Mouse (Mus musculus): ENCODE measurements around the gene Cacnb2. TPM values are rescaled to one million over a fixed set of nuclear protein-coding genes. Genes with fewer than 3 reads are reported as not detected.

The Cacnb2 gene
- total RNA-seq, 1 experiment = 0.54 TPM

- no peaks in the 10 kb centered on the region for H3K36me3 ChIP-seq (ENCODE audit: control insufficient read depth, insufficient read depth, low read length, poor library complexity, severe bottlenecking)
- no peaks in the 10 kb centered on the region for H3K9me3 ChIP-seq (ENCODE audit: control insufficient read depth, insufficient read depth, low read depth, low read length)
- no peak for DNase-seq (ENCODE audit: low read depth, low spot score)
- no peak overlapping the region for H3K27ac ChIP-seq (ENCODE audit: insufficient read depth, low read depth, low read length, poor library complexity, severe bottlenecking)
- in situ Hi-C loops (cut with MboI; ENCODE audit: low sequenced_read_pairs in 2 of 2, unreplicated experiment in 2 of 2) = no loop called here
- no peak overlapping the region for H3K4me3 ChIP-seq (ENCODE audit: insufficient read depth in 1 of 2, low read depth in 1 of 2, low read length in 2 of 2, poor library complexity in 1 of 2, severe bottlenecking in 1 of 2)
- no peaks in the 10 kb centered on the region for H3K4me1 ChIP-seq (ENCODE audit: control insufficient read depth in 2 of 2, insufficient read depth in 2 of 2, low read length in 2 of 2, poor library complexity in 1 of 2)
- no peak overlapping the region for H3K9ac ChIP-seq (ENCODE audit: insufficient read depth, low read depth, low read length, poor library complexity, severe bottlenecking)
- TF ChIP-seq CHD2 (IDR thresholded peaks at IDR 0.05; ENCODE audit: low read depth, low read length) = no peak
- TF ChIP-seq HCFC1 (IDR thresholded peaks at IDR 0.05; ENCODE audit: borderline replicate concordance, insufficient read depth, low read length) = no peak
- TF ChIP-seq ZC3H11A (IDR thresholded peaks at IDR 0.05; ENCODE audit: borderline replicate concordance, low read depth, low read length) = no peak
- no peak for TF ChIP-seq MAFK (IDR thresholded peaks at IDR 0.05; ENCODE audit: insufficient read depth, low read depth, low read length)
Measured at GRCm38 (mm10) chr2:14888406-14889195, 285.7 kb downstream of the Cacnb2 start.

- Histone ChIP-seq H3K27ac (ENCODE audit: insufficient read depth, low read depth, low read length, poor library complexity, severe bottlenecking) (no peak overlapping the region), H3K36me3 (ENCODE audit: control insufficient read depth, insufficient read depth, low read length, poor library complexity, severe bottlenecking) (no peaks in the 10 kb centered on the region), H3K4me3 (ENCODE audit: insufficient read depth in 1 of 2, low read depth in 1 of 2, low read length in 2 of 2, poor library complexity in 1 of 2, severe bottlenecking in 1 of 2) (no peak overlapping the region), H3K9ac (ENCODE audit: insufficient read depth, low read depth, low read length, poor library complexity, severe bottlenecking) (no peak overlapping the region), H3K4me1 (ENCODE audit: control insufficient read depth in 2 of 2, insufficient read depth in 2 of 2, low read length in 2 of 2, poor library complexity in 1 of 2) (no peaks in the 10 kb centered on the region), H3K9me3 (ENCODE audit: control insufficient read depth, insufficient read depth, low read depth, low read length) (no peaks in the 10 kb centered on the region)
- TF ChIP-seq ZNF384 (IDR thresholded peaks at IDR 0.05; ENCODE audit: low read depth, low read length) (no peak), ZC3H11A (IDR thresholded peaks at IDR 0.05; ENCODE audit: borderline replicate concordance, low read depth, low read length) (no peak), CHD2 (IDR thresholded peaks at IDR 0.05; ENCODE audit: low read depth, low read length) (no peak), MAFK (IDR thresholded peaks at IDR 0.05; ENCODE audit: insufficient read depth, low read depth, low read length) (no peak), HCFC1 (IDR thresholded peaks at IDR 0.05; ENCODE audit: borderline replicate concordance, insufficient read depth, low read length) (no peak)
- no peak for DNase-seq (ENCODE audit: low read depth, low spot score)
- in situ Hi-C loops (cut with MboI; ENCODE audit: low sequenced_read_pairs in 2 of 2, unreplicated experiment in 2 of 2) = no loop called here
Measured at GRCm38 (mm10) chr2:14903837-14904236, 300.9 kb downstream of the Cacnb2 start.

- in situ Hi-C loops (cut with MboI; ENCODE audit: low sequenced_read_pairs in 2 of 2, unreplicated experiment in 2 of 2) = no loop called here
- Histone ChIP-seq H3K9ac (ENCODE audit: insufficient read depth, low read depth, low read length, poor library complexity, severe bottlenecking) (no peak overlapping the region), H3K27ac (ENCODE audit: insufficient read depth, low read depth, low read length, poor library complexity, severe bottlenecking) (no peak overlapping the region), H3K36me3 (ENCODE audit: control insufficient read depth, insufficient read depth, low read length, poor library complexity, severe bottlenecking) (no peaks in the 10 kb centered on the region), H3K4me1 (ENCODE audit: control insufficient read depth in 2 of 2, insufficient read depth in 2 of 2, low read length in 2 of 2, poor library complexity in 1 of 2) (no peaks in the 10 kb centered on the region), H3K9me3 (ENCODE audit: control insufficient read depth, insufficient read depth, low read depth, low read length) (no peaks in the 10 kb centered on the region), H3K4me3 (ENCODE audit: insufficient read depth in 1 of 2, low read depth in 1 of 2, low read length in 2 of 2, poor library complexity in 1 of 2, severe bottlenecking in 1 of 2) (no peak overlapping the region)
- no peak for TF ChIP-seq ZNF384 (IDR thresholded peaks at IDR 0.05; ENCODE audit: low read depth, low read length)
- TF ChIP-seq ZC3H11A (IDR thresholded peaks at IDR 0.05; ENCODE audit: borderline replicate concordance, low read depth, low read length) = no peak
- TF ChIP-seq MAFK (IDR thresholded peaks at IDR 0.05; ENCODE audit: insufficient read depth, low read depth, low read length) = no peak
- TF ChIP-seq CHD2 (IDR thresholded peaks at IDR 0.05; ENCODE audit: low read depth, low read length) = no peak
- TF ChIP-seq HCFC1 (IDR thresholded peaks at IDR 0.05; ENCODE audit: borderline replicate concordance, insufficient read depth, low read length) = no peak
- no peak for DNase-seq (ENCODE audit: low read depth, low spot score)
Measured at GRCm38 (mm10) chr2:14904865-14905264, 302.0 kb downstream of the Cacnb2 start.

- H3K9me3 ChIP-seq (ENCODE audit: control insufficient read depth, insufficient read depth, low read depth, low read length) = no peaks in the 10 kb centered on the region
- in situ Hi-C loops (cut with MboI; ENCODE audit: low sequenced_read_pairs in 2 of 2, unreplicated experiment in 2 of 2) = no loop called here
- TF ChIP-seq ZNF384 (IDR thresholded peaks at IDR 0.05; ENCODE audit: low read depth, low read length) (no peak), CHD2 (IDR thresholded peaks at IDR 0.05; ENCODE audit: low read depth, low read length) (no peak), MAFK (IDR thresholded peaks at IDR 0.05; ENCODE audit: insufficient read depth, low read depth, low read length) (no peak), ZC3H11A (IDR thresholded peaks at IDR 0.05; ENCODE audit: borderline replicate concordance, low read depth, low read length) (no peak), HCFC1 (IDR thresholded peaks at IDR 0.05; ENCODE audit: borderline replicate concordance, insufficient read depth, low read length) (no peak)
- no peak overlapping the region for H3K27ac ChIP-seq (ENCODE audit: insufficient read depth, low read depth, low read length, poor library complexity, severe bottlenecking)
- H3K4me3 ChIP-seq (ENCODE audit: insufficient read depth in 1 of 2, low read depth in 1 of 2, low read length in 2 of 2, poor library complexity in 1 of 2, severe bottlenecking in 1 of 2) = no peak overlapping the region
- no peak for DNase-seq (ENCODE audit: low read depth, low spot score)
- no peak overlapping the region for H3K9ac ChIP-seq (ENCODE audit: insufficient read depth, low read depth, low read length, poor library complexity, severe bottlenecking)
- H3K36me3 ChIP-seq (ENCODE audit: control insufficient read depth, insufficient read depth, low read length, poor library complexity, severe bottlenecking) = no peaks in the 10 kb centered on the region
- H3K4me1 ChIP-seq (ENCODE audit: control insufficient read depth in 2 of 2, insufficient read depth in 2 of 2, low read length in 2 of 2, poor library complexity in 1 of 2) = no peaks in the 10 kb centered on the region
Measured at GRCm38 (mm10) chr2:14907124-14907925, 304.4 kb downstream of the Cacnb2 start.

Measured in ES-E14 (cell line).